Mouse (Mus musculus) hindbrain, embryonic 15.5 days (tissue): ENCODE results near the gene Tmtc2. TPM values are rescaled to one million over a fixed set of nuclear protein-coding genes. Genes with fewer than 3 reads are reported as not detected.

Source experiments
- ATAC-seq: fragments of 200-750 bp; cut with Nextera tagmentation; 2 replicates; pipeline ENCODE4 v1.8.0; 2017; ENCODE audit warnings: low read depth, moderate number of reproducible peaks, moderate TSS enrichment; ENCODE audit not compliant: low FRiP score
- H3K27ac ChIP-seq: fragments of 300-500 bp; sonication (generic); replicated peaks from 2 replicates; pipeline ENCODE4 v1.5.1; 2015; ENCODE audit warnings: mild to moderate bottlenecking, inconsistent platforms
- H3K27me3 ChIP-seq: fragments of 300-500 bp; sonication (generic); 2 replicates; pipeline ENCODE4 v1.6.1; 2015; ENCODE audit warnings: control low read depth, inconsistent platforms
- H3K36me3 ChIP-seq: fragments of 300-500 bp; sonication (generic); 2 replicates; pipeline ENCODE4 v1.6.1; 2015; ENCODE audit warnings: control low read depth, inconsistent platforms
- H3K4me1 ChIP-seq: fragments of 300-500 bp; sonication (generic); replicated peaks from 2 replicates; pipeline ENCODE4 v1.6.1; 2015; ENCODE audit warnings: control low read depth, inconsistent platforms
- H3K4me2 ChIP-seq: fragments of 300-500 bp; sonication (generic); 2 replicates; pipeline ENCODE4 v1.6.1; 2015; ENCODE audit warnings: moderate library complexity, mild to moderate bottlenecking, inconsistent platforms
- H3K4me3 ChIP-seq: fragments of 300-500 bp; sonication (generic); 2 replicates; pipeline ENCODE4 v1.5.1; 2015; ENCODE audit warnings: mild to moderate bottlenecking, inconsistent platforms
- H3K9ac ChIP-seq: fragments of 300-500 bp; sonication (generic); 2 replicates; pipeline ENCODE4 v1.6.1; 2015; ENCODE audit warnings: inconsistent platforms
- H3K9me3 ChIP-seq: fragments of 300-500 bp; sonication (generic); 2 replicates; pipeline ENCODE4 v1.6.1; 2016; ENCODE audit warnings: control low read depth, inconsistent platforms
- WGBS: fragments of 180-500 bp; shearing (Covaris S2); methylation state at CpG from one replicate; pipeline ENCODE4 v1.1.7; 2015; 5-methylcytosine and 5-hydroxymethylcytosine counted together
- polyA plus RNA-seq: library from polyadenylated mRNA; unstranded; fragments of >200 nt; fragmentation: Nextera tagmentation; extraction: Ambion mirVana; gene quantifications from 2 replicates; pipeline ENCODE4 v1.2.1, GENCODE M21; 2015

The Tmtc2 gene
- polyA plus RNA-seq = 8.0 and 8.5 TPM in 2 replicates

GRCm38 (mm10) chr10:105573908-105574694 lies at the start of gene Tmtc2:
TSS of gene Tmtc2 (minus strand) at chr10:105574451.
- Histone ChIP-seq H3K4me2 (peak within 1 kb of the TSS; percentile 85), H3K9me3 (no peaks in the 10 kb centered on the region), H3K27ac (peak within 1 kb of the TSS; percentile 96), H3K4me1 (peaks cover 49% of the 10 kb centered on the region), H3K27me3 (no peaks in the 10 kb centered on the region), H3K9ac (peak within 1 kb of the TSS; percentile 91), H3K36me3 (no peaks in the 10 kb centered on the region), H3K4me3 (peak within 1 kb of the TSS; percentile 93)
- peak; percentile 97 for ATAC-seq
- WGBS = under 1% methylated on average over 57 of the region's 61 CpGs

GRCm38 (mm10) chr10:105612117-105612516 lies 37.9 kb upstream of the Tmtc2 start:
- no peak for ATAC-seq
- Histone ChIP-seq H3K9ac (no peak overlapping the region), H3K27ac (no peak overlapping the region), H3K4me2 (no peak overlapping the region), H3K4me1 (no peaks in the 10 kb centered on the region), H3K4me3 (no peak overlapping the region), H3K9me3 (no peaks in the 10 kb centered on the region), H3K27me3 (no peaks in the 10 kb centered on the region), H3K36me3 (no peaks in the 10 kb centered on the region)
- WGBS = 93% methylated on average over 3 of the region's 3 CpGs

- WGBS = 84% methylated on average over 8 of the region's 8 CpGs
- H3K9me3 ChIP-seq = no peaks in the 10 kb centered on the region
- no peak overlapping the region for H3K4me3 ChIP-seq
- ATAC-seq = no peak
- no peak overlapping the region for H3K9ac ChIP-seq
- no peaks in the 10 kb centered on the region for H3K27me3 ChIP-seq
- no peak overlapping the region for H3K27ac ChIP-seq
- no peaks in the 10 kb centered on the region for H3K36me3 ChIP-seq
- H3K4me1 ChIP-seq = no peaks in the 10 kb centered on the region
- no peak overlapping the region for H3K4me2 ChIP-seq
Observed at GRCm38 (mm10) chr10:105598826-105599225, 24.6 kb upstream of the Tmtc2 start.

GRCm38 (mm10) chr10:105597226-105597625 lies 23.0 kb upstream of the Tmtc2 start:
- Histone ChIP-seq H3K4me3 (no peak overlapping the region), H3K9me3 (no peaks in the 10 kb centered on the region), H3K4me1 (no peaks in the 10 kb centered on the region), H3K27ac (no peak overlapping the region), H3K9ac (no peak overlapping the region), H3K36me3 (no peaks in the 10 kb centered on the region), H3K4me2 (no peak overlapping the region), H3K27me3 (no peaks in the 10 kb centered on the region)
- 88% methylated on average over 3 of the region's 3 CpGs for WGBS
- no peak for ATAC-seq

GRCm38 (mm10) chr10:105595480-105596102 lies 21.3 kb upstream of the Tmtc2 start:
- 75% methylated on average over 7 of the region's 7 CpGs for WGBS
- ATAC-seq = peak; percentile 56; the same call in 1 of the 2 replicates
- Histone ChIP-seq H3K36me3 (no peaks in the 10 kb centered on the region), H3K27ac (no peak overlapping the region), H3K27me3 (no peaks in the 10 kb centered on the region), H3K9ac (no peak overlapping the region), H3K4me1 (no peaks in the 10 kb centered on the region), H3K9me3 (no peaks in the 10 kb centered on the region), H3K4me3 (no peak overlapping the region), H3K4me2 (no peak overlapping the region)

- no peak for ATAC-seq
- H3K9me3 ChIP-seq = no peaks in the 10 kb centered on the region
- no peaks in the 10 kb centered on the region for H3K27me3 ChIP-seq
- no peak overlapping the region for H3K9ac ChIP-seq
- no peak overlapping the region for H3K4me3 ChIP-seq
- no peak overlapping the region for H3K27ac ChIP-seq
- H3K4me2 ChIP-seq = no peak overlapping the region
- H3K4me1 ChIP-seq = no peaks in the 10 kb centered on the region
- H3K36me3 ChIP-seq = no peaks in the 10 kb centered on the region
Observed at GRCm38 (mm10) chr10:105588141-105588540, 13.9 kb upstream of the Tmtc2 start.

- 70% methylated on average over 2 of the region's 2 CpGs for WGBS
- H3K4me3 ChIP-seq = no peak overlapping the region
- H3K36me3 ChIP-seq = no peaks in the 10 kb centered on the region
- H3K4me2 ChIP-seq = no peak overlapping the region
- H3K9me3 ChIP-seq = no peaks in the 10 kb centered on the region
- H3K27me3 ChIP-seq = no peaks in the 10 kb centered on the region
- ATAC-seq = no peak
- H3K27ac ChIP-seq = no peak overlapping the region
- peaks cover 23% of the 10 kb centered on the region for H3K4me1 ChIP-seq
- no peak overlapping the region for H3K9ac ChIP-seq
Observed at GRCm38 (mm10) chr10:105579318-105579717, 5.1 kb upstream of the Tmtc2 start.

GRCm38 (mm10) chr10:105578291-105578845 lies 4.1 kb upstream of the Tmtc2 start:
- H3K27me3 ChIP-seq = no peaks in the 10 kb centered on the region
- H3K9me3 ChIP-seq = no peaks in the 10 kb centered on the region
- H3K4me3 ChIP-seq = no peak overlapping the region
- no peak overlapping the region for H3K9ac ChIP-seq
- peaks cover 23% of the 10 kb centered on the region for H3K4me1 ChIP-seq
- peak overlapping the region; percentile 17 for H3K4me2 ChIP-seq
- WGBS = 45% methylated on average over 8 of the region's 8 CpGs
- peak overlapping the region; percentile 57 for H3K27ac ChIP-seq
- no peaks in the 10 kb centered on the region for H3K36me3 ChIP-seq
- no peak for ATAC-seq

- no peaks in the 10 kb centered on the region for H3K36me3 ChIP-seq
- under 1% methylated on average over 44 of the region's 44 CpGs for WGBS
- peak overlapping the region; percentile 96 for H3K27ac ChIP-seq
- peaks cover 49% of the 10 kb centered on the region for H3K4me1 ChIP-seq
- H3K4me3 ChIP-seq = peak overlapping the region; percentile 93
- no peaks in the 10 kb centered on the region for H3K9me3 ChIP-seq
- peak overlapping the region; percentile 85 for H3K4me2 ChIP-seq
- ATAC-seq = peak; percentile 85
- H3K27me3 ChIP-seq = no peaks in the 10 kb centered on the region
- H3K9ac ChIP-seq = peak overlapping the region; percentile 91
Observed at GRCm38 (mm10) chr10:105574695-105575660, 727 bp upstream of the Tmtc2 start.

GRCm38 (mm10) chr10:105573306-105573907 lies 844 bp downstream of the Tmtc2 start:
- no peaks in the 10 kb centered on the region for H3K9me3 ChIP-seq
- peak overlapping the region; percentile 93 for H3K4me3 ChIP-seq
- peak overlapping the region; percentile 96 for H3K27ac ChIP-seq
- H3K9ac ChIP-seq = peak overlapping the region; percentile 91
- no peaks in the 10 kb centered on the region for H3K36me3 ChIP-seq
- ATAC-seq = peak; percentile 16; the same call in 1 of the 2 replicates
- 1% methylated on average over 37 of the region's 37 CpGs for WGBS
- no peaks in the 10 kb centered on the region for H3K27me3 ChIP-seq
- peak overlapping the region; percentile 85 for H3K4me2 ChIP-seq
- peaks cover 46% of the 10 kb centered on the region for H3K4me1 ChIP-seq

GRCm38 (mm10) chr10:105572829-105573228 lies 1.4 kb downstream of the Tmtc2 start:
- 2% methylated on average over 16 of the region's 16 CpGs for WGBS
- no peaks in the 10 kb centered on the region for H3K27me3 ChIP-seq
- peaks cover 40% of the 10 kb centered on the region for H3K4me1 ChIP-seq
- H3K27ac ChIP-seq = no peak overlapping the region
- H3K9ac ChIP-seq = peak overlapping the region; percentile 91
- no peaks in the 10 kb centered on the region for H3K9me3 ChIP-seq
- no peak for ATAC-seq
- peak overlapping the region; percentile 85 for H3K4me2 ChIP-seq
- H3K4me3 ChIP-seq = peak overlapping the region; percentile 93
- no peaks in the 10 kb centered on the region for H3K36me3 ChIP-seq
